Mouse (Mus musculus): ENCODE data around the gene Gm11237. TPM values are rescaled to one million over a fixed set of nuclear protein-coding genes. Genes with fewer than 3 reads are reported as not detected.
"Not testable (repeated sequence)": the region's sequence is repeated elsewhere in the genome, so short reads cannot be mapped to it uniquely, and the experiment has no call there.

Gene Gm11237
- polyA plus RNA-seq (2015; fragmentation: Nextera tagmentation; extraction: Ambion mirVana) = not detected in 2 replicates

DNA sequence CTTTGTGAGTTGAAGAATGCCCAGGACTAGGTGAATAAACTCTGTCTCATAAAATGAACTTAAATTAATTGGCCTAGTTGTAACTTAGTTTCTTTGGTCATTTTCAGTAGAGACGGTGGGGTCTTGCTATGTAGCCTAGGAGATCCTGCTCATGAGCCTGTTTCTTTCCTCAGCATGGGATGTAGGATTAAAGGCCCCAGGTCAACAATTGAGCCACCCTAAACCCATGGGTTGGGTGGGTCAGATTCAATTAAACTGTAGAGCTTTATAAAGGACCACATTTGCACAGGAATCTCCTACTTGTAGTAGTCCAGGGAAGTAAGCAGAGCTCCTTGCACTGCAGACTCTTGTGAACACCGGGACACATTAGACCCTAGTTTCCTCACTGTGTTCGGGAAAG lies at the start of gene Gm11237:
Gm11237 (plus strand) TSS at position 301 of the 400 bp plus-strand sequence.
- WGBS = no CpG with 5 or more reads among the region's 3 CpGs
- H3K27ac ChIP-seq; H3K27me3 ChIP-seq (replicated peaks); H3K4me3 ChIP-seq; H3K9ac ChIP-seq; H3K9me3 ChIP-seq; H3K4me2 ChIP-seq; ATAC-seq (replicated peaks); H3K36me3 ChIP-seq (replicated peaks); H3K4me1 ChIP-seq: not testable (repeated sequence)

DNA sequence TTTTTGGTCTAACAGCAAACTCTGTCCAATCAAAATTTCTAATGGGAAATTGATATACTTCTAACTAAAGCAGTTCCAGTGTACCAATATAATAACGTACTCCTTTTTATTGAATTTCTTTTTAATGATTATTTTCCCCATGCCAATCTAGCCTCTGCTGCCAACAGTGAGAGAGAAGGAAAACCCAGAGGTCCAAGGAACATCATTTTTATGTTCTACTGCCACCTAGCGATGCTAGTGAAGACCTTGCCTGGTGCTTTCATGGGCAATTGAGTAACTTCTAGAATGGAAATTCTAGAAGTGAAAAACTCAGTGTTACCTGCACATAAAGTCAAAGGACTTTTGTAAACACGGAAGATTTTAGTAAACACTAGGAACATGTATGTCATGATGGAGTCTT lies 23.5 kb upstream of the Gm11237 start:
- peak; percentile 92 for ATAC-seq (replicated peaks)
- H3K27ac ChIP-seq = no peak overlapping the region
- H3K9ac ChIP-seq = no peak overlapping the region
- no peaks in the 10 kb centered on the region for H3K4me1 ChIP-seq
- H3K9me3 ChIP-seq = no peaks in the 10 kb centered on the region
- H3K27me3 ChIP-seq (replicated peaks) = no peaks in the 10 kb centered on the region
- WGBS = 10% methylated on average over 3 of the region's 3 CpGs
- no peaks in the 10 kb centered on the region for H3K36me3 ChIP-seq (replicated peaks)
- no peak overlapping the region for H3K4me2 ChIP-seq
- H3K4me3 ChIP-seq = no peak overlapping the region

GRCm38 (mm10) chr4:73607581-73607980 lies 15.2 kb upstream of the Gm11237 start, which contains the start of gene Gm11238:
Gene Gm11238, plus strand, starts transcription at chr4:73607881.
- H3K27ac ChIP-seq; H3K9ac ChIP-seq; H3K9me3 ChIP-seq; H3K4me3 ChIP-seq; H3K27me3 ChIP-seq (replicated peaks); ATAC-seq (replicated peaks); H3K36me3 ChIP-seq (replicated peaks); H3K4me1 ChIP-seq; H3K4me2 ChIP-seq: not testable (repeated sequence)
- WGBS = no CpG with 5 or more reads among the region's 3 CpGs

DNA sequence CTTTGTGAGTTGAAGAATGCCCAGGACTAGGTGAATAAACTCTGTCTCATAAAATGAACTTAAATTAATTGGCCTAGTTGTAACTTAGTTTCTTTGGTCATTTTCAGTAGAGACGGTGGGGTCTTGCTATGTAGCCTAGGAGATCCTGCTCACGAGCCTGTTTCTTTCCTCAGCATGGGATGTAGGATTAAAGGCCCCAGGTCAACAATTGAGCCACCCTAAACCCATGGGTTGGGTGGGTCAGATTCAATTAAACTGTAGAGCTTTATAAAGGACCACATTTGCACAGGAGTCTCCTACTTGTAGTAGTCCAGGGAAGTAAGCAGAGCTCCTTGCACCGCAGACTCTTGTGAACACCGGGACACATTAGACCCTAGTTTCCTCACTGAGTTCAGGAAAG lies 15.0 kb downstream of the Gm11237 start, which contains the start of gene Gm11236:
Gm11236 (plus strand) TSS at position 301 of the 400 bp plus-strand sequence.
- no CpG with 5 or more reads among the region's 4 CpGs for WGBS
- not testable (repeated sequence) for H3K9ac ChIP-seq; H3K4me3 ChIP-seq; H3K4me2 ChIP-seq; H3K27ac ChIP-seq; H3K9me3 ChIP-seq; H3K36me3 ChIP-seq (replicated peaks); H3K4me1 ChIP-seq; ATAC-seq (replicated peaks); H3K27me3 ChIP-seq (replicated peaks)

GRCm38 (mm10) chr4:73661864-73662263 lies 39.1 kb downstream of the Gm11237 start:
- not testable (repeated sequence) for H3K9ac ChIP-seq; ATAC-seq (replicated peaks); H3K9me3 ChIP-seq; H3K4me1 ChIP-seq; H3K4me3 ChIP-seq; H3K36me3 ChIP-seq (replicated peaks); H3K4me2 ChIP-seq; H3K27me3 ChIP-seq (replicated peaks); H3K27ac ChIP-seq
- WGBS = 93% methylated on average over 4 of the region's 4 CpGs

- no CpG with 5 or more reads among the region's 4 CpGs for WGBS
These were observed 45.3 kb downstream of the Gm11237 start, which contains the start of gene Gm11239 for GRCm38 (mm10) chr4:73668054-73668453. Gene Gm11239, plus strand, starts transcription at chr4:73668354.

More at GRCm38 (mm10) chr4:73668054-73668453, 45.3 kb downstream of the Gm11237 start, which contains the start of gene Gm11239:
- not testable (repeated sequence) for H3K9me3 ChIP-seq; H3K4me1 ChIP-seq; H3K9ac ChIP-seq; H3K27me3 ChIP-seq (replicated peaks); ATAC-seq (replicated peaks); H3K4me3 ChIP-seq; H3K4me2 ChIP-seq; H3K27ac ChIP-seq; H3K36me3 ChIP-seq (replicated peaks)

Other genes with a start within 250 kb of the Gm11237 start
- not detected in 2 replicates for gene Gm11487, start 217.9 kb upstream of the Gm11237 start, polyA plus RNA-seq (2015; fragmentation: Nextera tagmentation; extraction: Ambion mirVana)
- gene Gm11238, start 15.1 kb upstream of the Gm11237 start, polyA plus RNA-seq (2015; fragmentation: Nextera tagmentation; extraction: Ambion mirVana) = not detected in 2 replicates
- not detected in 2 replicates for gene Gm11236, start 15.1 kb downstream of the Gm11237 start, polyA plus RNA-seq (2015; fragmentation: Nextera tagmentation; extraction: Ambion mirVana)
- gene Gm11239, start 45.4 kb downstream of the Gm11237 start, polyA plus RNA-seq (2015; fragmentation: Nextera tagmentation; extraction: Ambion mirVana) = not detected in 2 replicates
- gene Gm428, start 60.5 kb downstream of the Gm11237 start, polyA plus RNA-seq (2015; fragmentation: Nextera tagmentation; extraction: Ambion mirVana) = not detected in 2 replicates
- 0.28 and 0.54 TPM in 2 replicates for gene Rasef, start 168.0 kb downstream of the Gm11237 start, polyA plus RNA-seq (2015; fragmentation: Nextera tagmentation; extraction: Ambion mirVana)